Mouse (Mus musculus) neutrophil, adult 5-6 weeks (primary cell): ENCODE measurements around the gene Arid3c. TPM values are rescaled to one million over a fixed set of nuclear protein-coding genes. Genes with fewer than 3 reads are reported as not detected.
"Not testable (repeated sequence)": the region's sequence is repeated elsewhere in the genome, so short reads cannot be mapped to it uniquely, and the experiment has no call there.

Experiments used
- ATAC-seq: fragments of 151-379, 151-347 bp; 2 replicates; pipeline ENCODE4 v1.8.0; 2017; ENCODE audit warnings: mild to moderate bottlenecking, moderate TSS enrichment; ENCODE audit not compliant: insufficient number of reproducible peaks, poor library complexity, low FRiP score, severe bottlenecking; ENCODE audit errors: extremely low read depth
- total RNA-seq: library from RNA; stranded (forward); fragments of 200-1000 nt; gene quantifications from 2 replicates; pipeline ENCODE4 v1.2.3, GENCODE M21; 2017

Gene Arid3c
- total RNA-seq, 1 experiment from 2014 or later, result not detected

DNA sequence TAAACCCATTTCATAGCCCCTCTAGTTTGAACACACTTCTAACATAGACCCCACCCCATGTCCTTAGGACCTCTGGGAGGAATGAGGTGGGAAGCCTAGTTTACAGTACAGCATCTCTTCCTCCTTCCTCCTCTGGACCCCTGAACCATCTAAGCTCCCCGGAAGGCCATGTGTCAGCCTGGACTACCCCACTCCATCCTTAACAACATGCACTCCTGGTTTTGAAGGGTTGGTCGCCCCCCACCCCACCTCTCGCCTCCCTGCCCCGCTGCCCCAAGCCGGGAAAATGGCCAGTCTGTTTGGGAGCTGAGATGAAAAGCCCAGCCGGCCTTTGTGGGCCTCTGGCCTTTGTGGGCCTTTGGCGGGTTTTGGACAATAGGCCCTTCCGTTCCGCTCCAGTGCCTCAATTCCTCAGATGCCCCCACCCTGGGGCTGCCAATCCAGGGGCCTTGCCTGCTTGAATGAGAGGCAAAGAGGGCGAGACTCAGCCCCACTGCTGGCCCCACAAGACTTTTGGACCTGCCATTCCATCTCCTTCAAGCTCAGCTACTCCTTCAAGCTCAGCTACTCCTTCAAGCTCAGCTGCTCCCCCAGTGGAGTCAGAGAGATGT is 45.0 kb downstream of the Arid3c start:
- ATAC-seq, result not testable (repeated sequence)

DNA sequence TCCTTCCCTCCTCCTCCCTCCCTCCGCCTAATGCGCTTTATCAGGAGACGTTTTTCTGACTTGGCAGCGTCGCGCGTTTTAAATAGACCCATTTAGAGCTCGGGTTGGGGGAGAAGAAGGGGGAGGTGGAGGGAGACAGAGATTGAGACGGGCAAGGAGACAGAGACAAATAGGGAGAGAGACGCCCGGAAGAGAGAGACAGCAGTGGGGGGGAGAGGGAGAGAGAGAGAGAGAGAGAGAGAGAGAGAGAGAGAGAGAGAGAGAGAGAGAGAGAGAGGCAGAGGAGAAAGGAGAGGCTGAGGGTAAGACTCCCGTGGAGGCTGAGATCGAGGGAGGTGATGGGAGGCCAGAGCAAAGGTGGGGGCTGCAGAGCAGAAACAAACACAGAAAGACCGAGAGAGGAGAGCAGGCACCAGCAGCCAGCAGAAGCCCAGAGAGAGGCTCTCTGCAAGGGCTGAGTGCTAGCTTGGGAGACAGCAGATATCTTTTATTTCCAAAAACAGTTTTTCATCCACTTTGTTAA is 46.0 kb downstream of the Arid3c start:
- ATAC-seq, result not testable (repeated sequence)

DNA sequence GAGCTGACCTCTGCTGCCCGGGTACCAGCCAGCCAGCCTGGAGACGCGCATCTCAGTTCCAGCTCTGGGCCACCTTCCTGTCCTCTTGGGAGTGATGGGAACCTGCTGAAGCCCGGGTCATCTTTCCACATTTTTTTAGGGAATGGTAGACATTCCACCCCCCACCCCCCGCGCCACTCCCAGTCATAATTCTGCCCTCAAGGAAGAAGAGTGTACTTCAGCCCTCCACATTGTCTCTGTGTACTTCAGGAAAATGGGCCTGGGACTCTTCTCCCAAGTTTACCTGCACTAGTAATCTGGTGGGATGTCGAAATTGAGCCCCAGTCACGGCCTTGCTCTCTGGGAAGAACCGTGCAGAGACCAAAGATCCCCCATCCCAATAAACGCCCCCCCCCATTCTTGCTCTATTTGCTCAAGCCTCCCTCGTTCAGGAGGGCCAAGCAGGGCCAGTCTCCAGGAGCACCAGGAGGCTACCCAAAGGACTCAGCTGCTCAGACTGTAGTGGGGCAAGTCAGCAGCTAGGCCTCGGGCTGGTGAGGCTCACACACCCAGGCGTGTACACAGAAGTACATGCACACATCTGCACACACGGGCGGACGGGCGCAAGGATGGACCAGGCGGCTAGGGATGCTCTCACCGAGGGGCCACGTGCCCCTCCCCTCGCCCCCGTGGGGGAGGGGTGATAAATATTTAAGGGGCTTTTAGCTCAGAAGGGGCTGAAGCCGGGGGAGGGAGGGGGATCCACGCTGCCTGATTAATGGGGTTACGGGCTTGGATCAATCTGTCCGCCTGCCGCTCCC is 46.6 kb downstream of the Arid3c start:
- not testable (repeated sequence) for ATAC-seq

DNA sequence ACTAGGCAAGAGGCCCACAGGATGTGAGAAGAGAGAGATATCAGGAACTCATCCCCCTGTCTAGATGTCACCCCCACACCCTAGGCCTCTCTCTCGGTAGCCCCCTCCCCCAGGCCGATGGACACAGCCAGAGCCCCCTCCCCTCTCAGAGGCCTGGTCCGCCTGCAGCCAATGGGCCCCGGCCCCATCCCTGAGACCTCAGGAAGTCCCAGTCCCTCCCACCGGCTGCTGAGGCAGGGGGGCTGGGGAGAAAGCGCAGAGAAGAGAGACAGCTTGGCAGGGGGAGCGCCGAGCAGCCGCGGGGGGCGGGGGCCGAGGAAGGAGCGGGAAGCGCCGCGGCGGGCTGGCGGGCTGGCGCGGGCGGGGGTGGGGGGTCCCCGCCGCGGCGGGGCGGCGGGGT is 47.6 kb downstream of the Arid3c start:
- ATAC-seq, result not testable (repeated sequence)

DNA sequence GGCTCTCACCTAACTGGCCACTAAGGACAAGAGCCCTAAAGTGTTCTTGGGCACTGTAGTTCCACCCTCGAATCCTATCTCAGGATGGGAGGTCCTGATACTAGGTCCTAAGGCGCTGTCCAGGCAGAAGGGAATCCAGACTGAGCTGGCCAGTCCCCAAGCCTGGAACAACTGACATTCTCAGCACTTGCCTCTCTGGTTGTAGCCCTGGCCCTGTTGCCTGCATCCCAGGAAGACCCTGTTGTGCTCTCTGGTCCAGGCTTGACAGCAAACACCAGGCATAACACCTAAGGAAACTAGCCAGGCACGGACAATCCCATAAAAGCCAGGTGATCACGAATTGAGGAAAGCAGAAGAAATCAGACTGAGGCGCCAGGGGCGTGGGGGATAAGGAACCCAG is 48.2 kb downstream of the Arid3c start:
- no peak for ATAC-seq

DNA sequence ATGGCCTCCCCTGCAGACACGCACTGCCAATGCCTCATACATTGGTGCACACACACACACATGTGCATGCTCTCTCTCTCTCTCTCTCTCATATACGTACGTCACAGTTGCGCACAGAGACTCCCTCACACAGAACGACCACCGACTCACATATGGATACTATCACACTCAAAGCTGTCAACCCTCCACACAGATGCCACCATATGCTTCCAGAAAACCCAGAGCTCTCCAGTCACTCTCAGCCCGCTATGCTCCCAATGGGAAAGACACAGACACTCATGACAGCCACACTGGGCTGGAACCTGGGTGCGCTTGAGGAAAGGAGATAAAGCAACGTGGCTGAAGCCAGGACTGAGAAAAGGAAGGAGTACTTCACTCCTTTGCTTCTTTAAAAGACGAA is 49.0 kb downstream of the Arid3c start:
- ATAC-seq, result no peak

DNA sequence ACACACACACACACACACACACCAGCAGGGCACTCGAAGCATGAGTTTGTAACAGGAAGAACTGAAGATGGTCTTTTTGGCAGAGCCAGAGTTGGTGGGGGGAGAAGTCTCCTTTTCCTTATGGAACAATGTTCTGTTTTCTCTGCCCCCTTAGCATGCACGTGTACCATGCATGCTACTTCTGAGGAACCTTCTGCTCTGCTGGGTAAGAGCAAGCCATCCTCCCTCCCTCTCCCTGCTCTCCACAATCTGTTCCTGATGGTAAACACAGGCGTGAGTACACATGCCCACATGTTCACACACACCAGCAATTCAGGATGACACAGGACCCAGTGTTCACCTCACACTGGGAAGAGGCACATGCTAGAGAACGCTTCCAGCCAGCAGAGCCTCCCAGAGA is 49.8 kb downstream of the Arid3c start:
- no peak for ATAC-seq

DNA sequence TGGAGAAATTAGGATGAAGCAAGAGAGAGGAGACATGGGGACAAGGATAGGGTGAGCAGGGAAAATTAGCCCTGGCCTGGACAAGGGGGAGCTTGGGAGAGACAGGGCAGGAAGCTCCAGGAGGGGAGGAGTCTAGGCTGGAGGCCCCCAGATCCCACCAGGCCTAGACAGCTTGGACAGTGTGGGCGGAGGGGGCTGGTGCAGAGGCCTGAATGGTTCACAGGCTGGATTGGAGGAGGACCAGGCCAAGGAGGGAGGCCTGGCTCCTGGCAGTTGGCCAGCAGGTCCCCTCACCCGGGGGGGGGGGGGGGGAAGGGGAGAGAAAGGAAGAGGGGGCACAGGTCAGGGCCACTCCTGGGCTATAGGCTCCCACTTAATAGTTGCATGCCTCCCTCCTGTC is 51.7 kb downstream of the Arid3c start:
- no peak for ATAC-seq

DNA sequence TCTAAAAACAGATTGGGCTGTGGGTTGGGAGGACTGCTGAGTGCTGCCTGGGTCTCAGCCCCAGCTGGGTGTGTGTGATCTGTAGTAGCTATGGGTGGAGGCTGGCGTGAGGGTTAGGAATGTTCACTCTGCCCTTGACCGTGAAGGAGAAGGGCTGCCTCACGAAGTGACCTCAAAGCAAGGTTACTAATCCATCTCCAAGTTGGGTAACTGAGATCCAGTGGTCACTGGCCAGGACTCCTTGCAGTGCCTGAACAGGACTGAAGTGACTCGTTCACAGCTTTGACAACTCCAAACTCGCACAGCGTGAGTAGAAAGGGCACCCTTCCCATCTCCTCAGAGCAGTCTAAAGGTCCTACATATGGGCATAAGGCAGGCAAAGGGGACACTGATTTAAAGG is 52.1 kb downstream of the Arid3c start:
- ATAC-seq, result no peak

DNA sequence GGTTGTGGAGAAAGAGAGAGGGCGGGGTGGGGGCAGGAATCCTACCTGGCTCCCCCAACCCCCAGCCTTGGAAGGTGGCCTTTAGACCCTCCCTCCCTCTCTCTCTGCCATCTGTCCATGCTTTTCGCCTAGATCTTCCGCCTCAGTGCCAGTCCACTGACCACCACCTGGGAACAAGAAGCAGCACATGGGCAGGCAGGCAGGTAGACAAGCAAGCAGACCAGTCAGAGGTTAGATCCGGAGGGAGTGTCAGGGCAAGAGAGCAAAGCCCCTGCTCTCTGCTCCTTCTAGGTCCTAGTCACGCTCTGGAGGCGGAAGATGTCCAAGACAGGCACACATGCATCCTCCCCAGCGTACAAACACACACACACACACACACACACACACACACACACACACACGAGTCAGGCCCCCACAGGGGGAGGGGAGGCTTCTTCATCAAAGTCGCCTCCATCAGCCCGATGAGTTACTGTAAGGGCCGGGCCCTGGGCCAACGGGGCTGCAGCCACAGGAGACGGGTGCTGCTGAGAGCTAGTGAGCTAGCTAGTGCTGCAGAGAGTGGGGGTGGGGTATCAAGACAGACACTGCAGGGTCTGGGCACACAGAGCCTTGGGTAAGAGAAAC is 53.8 kb downstream of the Arid3c start:
- no peak for ATAC-seq

DNA sequence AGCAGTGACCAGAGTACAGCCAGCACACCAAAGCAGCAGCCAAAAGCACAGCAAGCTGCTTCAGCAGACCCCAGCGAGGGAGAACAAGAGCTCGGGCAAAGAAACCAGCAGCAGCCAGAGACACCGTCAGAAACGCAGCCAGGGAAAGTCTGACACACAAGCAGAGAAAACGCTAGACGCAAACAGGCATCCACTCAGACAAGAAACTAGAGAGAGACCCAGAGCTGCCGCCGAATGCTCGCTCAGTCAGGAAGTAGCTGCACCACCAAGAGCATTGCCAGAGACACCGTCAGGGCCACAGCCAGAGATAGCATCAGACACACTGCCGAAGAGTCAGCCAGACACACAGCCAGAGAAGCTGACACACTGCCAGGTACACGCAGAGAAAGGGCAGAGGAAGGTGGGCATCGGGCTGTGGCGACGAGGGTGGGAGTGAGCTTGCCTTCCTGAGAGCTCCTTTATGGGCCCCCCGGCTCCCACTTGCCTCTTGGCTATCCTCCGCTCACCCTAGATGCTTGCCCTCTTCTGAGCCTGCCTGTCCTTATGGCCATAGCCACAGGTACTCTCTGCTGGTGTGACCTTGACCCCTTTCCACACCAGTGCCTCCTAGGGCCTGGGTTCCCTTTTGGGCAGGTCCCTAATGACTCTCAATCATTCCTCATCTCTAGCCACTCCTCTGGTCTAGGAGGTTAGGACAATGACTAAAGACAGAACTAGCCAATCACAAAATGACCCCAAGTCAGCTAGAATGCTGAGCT is 54.5 kb downstream of the Arid3c start:
- no peak for ATAC-seq

Other genes starting within 250 kb of the Arid3c start
- gene AI464131, start 228.1 kb downstream of the Arid3c start, total RNA-seq, result not detected in 2 replicates
- not detected in 2 replicates for gene 1110017D15Rik, start 213.8 kb downstream of the Arid3c start, total RNA-seq
- 8.4 and 10.2 TPM in 2 replicates for gene Fam219a, start 161.6 kb downstream of the Arid3c start, total RNA-seq
- gene Dnaic1, start 161.4 kb downstream of the Arid3c start, total RNA-seq, result not detected in 2 replicates
- not detected in 2 replicates for gene Enho, start 90.8 kb downstream of the Arid3c start, total RNA-seq
- not detected in 2 replicates for gene Cntfr, start 34.1 kb downstream of the Arid3c start, total RNA-seq
- gene Il11ra1, start 31.2 kb downstream of the Arid3c start, total RNA-seq, result 27.1 and 33.6 TPM in 2 replicates
- gene Rpp25l, start 17.6 kb downstream of the Arid3c start, total RNA-seq, result 14.4 and 15.5 TPM in 2 replicates
- 52.5 and 75.5 TPM in 2 replicates for gene Dctn3, start 8.0 kb downstream of the Arid3c start, total RNA-seq
- 34.1 and 37.4 TPM in 2 replicates for gene Galt, start 24.1 kb upstream of the Arid3c start, total RNA-seq
- 17.9 and 20.7 TPM in 2 replicates for gene Sigmar1, start 25.0 kb upstream of the Arid3c start, total RNA-seq
- 2.9 and 5.6 TPM in 2 replicates for gene Ccl27a, start 43.1 kb upstream of the Arid3c start, total RNA-seq
- not detected in 2 replicates for gene Gm21541, start 172.5 kb upstream of the Arid3c start, total RNA-seq
- 0.93 TPM in 1 of 2 replicates, not detected in the other for gene Gm20878, start 210.4 kb upstream of the Arid3c start, total RNA-seq
- gene Fam205a4, start 234.9 kb upstream of the Arid3c start, total RNA-seq, result not detected in 2 replicates